Mouse (Mus musculus): Measurements from ENCODE around the gene Cstf3. TPM values are rescaled to one million over a fixed set of nuclear protein-coding genes. Genes with fewer than 3 reads are reported as not detected.

Gene Cstf3
- polyA plus RNA-seq, 1 experiment from 2014 or later: 97.0 TPM

DNA sequence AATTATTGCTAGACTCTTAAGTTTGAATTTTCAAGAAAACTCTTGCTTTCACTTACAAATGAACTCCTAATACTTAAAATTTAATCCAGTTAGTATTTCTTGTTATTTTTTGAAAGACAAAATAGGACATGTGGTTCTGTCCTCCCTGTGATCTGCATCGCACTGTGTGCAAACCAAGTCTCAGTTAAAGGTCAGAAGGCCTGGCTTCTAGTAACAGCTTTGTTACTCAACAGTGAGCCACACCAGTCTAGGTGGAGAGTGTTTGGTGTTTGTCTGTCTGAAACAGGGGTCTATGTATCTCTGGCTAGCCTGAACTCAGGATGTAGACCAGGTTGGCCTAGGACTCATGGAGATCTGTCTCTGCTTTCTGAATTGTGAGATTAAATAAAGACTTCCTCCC lies 68.3 kb downstream of the Cstf3 start:
- peaks cover 75% of the 10 kb centered on the region for H3K36me3 ChIP-seq (ENCODE audit: control insufficient read depth, insufficient read depth, low read length)

DNA sequence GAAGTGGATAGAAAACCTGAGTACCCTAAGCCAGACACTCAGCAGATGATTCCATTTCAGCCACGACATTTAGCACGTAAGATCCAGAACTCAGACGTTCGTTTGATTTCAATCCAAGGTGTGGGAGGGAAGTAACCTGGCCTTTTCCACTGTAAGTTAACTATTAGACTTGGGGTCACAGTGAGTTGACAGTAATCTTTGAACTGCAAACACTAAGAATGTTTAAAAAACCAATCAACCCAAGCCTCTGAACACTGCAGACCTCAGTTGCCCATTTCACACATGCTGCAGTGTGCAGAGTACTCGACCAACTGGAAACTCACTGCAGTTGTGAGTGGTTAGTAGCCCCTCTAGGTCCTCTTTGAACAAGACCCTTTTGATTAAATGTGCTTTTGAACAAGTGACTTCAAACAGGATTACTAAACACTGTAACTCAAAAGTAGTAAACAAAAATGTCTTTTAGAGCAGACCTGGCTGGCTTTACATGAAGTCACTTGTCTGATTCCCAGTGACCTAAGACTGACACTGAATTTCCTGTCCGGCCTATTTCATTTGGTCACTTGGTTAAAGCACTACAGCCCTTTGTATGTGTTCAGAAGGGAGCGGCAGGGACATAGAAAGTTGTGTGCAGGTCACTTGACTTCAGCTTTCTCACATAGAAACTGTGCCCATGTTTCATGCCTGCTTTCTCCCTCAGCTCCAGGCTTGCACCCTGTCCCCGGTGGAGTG lies 73.2 kb downstream of the Cstf3 start:
- WGBS: 95% methylated on average over 8 of the region's 8 CpGs
- ATAC-seq (ENCODE audit: low FRiP score, low TSS enrichment) (no peak), DNase-seq (no peak)
- H3K27ac ChIP-seq (replicated peaks; ENCODE audit: low read depth, low read length): no peak overlapping the region
- H3K36me3 ChIP-seq (ENCODE audit: control insufficient read depth, insufficient read depth, low read length): peaks cover 66% of the 10 kb centered on the region
- no peaks in the 10 kb centered on the region for H3K9me3 ChIP-seq (ENCODE audit: control insufficient read depth, low read length)
- H3K4me1 ChIP-seq (ENCODE audit: control insufficient read depth, insufficient read depth, low read length): no peaks in the 10 kb centered on the region
- H3K4me3 ChIP-seq (replicated peaks; ENCODE audit: low read depth, low read length): no peak overlapping the region
- no peaks in the 10 kb centered on the region for H3K27me3 ChIP-seq (ENCODE audit: control insufficient read depth, insufficient read depth, low read length)
- no peak overlapping the region for H3K4me2 ChIP-seq (ENCODE audit: low read length)
- no peak overlapping the region for H3K9ac ChIP-seq (replicated peaks; ENCODE audit: low read length)

More for the DNA sequence above, 68.3 kb downstream of the Cstf3 start:
- ATAC-seq (ENCODE audit: low FRiP score, low TSS enrichment): no peak
- Histone ChIP-seq H3K9me3 (ENCODE audit: control insufficient read depth, low read length) (no peaks in the 10 kb centered on the region), H3K4me1 (ENCODE audit: control insufficient read depth, insufficient read depth, low read length) (no peaks in the 10 kb centered on the region), H3K27ac (replicated peaks; ENCODE audit: low read depth, low read length) (no peak overlapping the region), H3K9ac (replicated peaks; ENCODE audit: low read length) (no peak overlapping the region), H3K4me3 (replicated peaks; ENCODE audit: low read depth, low read length) (no peak overlapping the region), H3K27me3 (ENCODE audit: control insufficient read depth, insufficient read depth, low read length) (no peaks in the 10 kb centered on the region), H3K4me2 (ENCODE audit: low read length) (no peak overlapping the region)
- WGBS: 93% methylated on average over 1 of the region's 1 CpGs
- no peak for DNase-seq

DNA sequence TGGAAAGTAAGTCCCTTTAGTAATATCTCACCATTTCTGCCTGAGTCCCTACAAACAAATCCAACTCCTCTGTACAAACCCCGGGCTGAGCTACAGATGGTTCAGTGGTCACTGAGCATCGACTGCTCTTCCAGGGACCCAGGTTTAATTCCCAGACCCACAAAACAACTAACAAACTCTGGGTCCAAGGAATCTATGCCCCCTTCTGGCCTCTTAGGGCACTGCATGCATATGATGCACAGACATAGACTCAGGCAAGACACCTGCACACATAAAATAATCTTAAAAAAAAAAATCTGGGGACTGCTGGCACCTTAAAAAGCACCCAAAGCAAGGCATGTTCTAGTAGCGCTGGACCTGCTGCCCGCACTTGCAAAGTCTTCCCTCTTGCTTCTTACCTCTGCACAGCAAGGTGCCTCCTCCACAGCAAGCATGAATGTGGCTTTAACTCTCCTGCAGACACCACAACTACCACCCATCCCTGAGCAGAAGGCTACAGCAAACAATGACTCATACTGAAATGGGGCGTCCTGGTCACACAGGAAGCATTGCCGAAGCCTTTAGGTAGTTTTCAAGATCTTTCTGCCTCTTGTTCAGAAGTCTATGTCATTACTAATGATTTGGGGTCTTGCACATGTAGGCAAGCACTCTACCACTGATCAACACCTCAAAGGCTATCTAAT lies 78.9 kb downstream of the Cstf3 start:
- ATAC-seq (ENCODE audit: low FRiP score, low TSS enrichment): no peak
- Histone ChIP-seq H3K27ac (replicated peaks; ENCODE audit: low read depth, low read length) (no peak overlapping the region), H3K4me2 (ENCODE audit: low read length) (no peak overlapping the region), H3K4me3 (replicated peaks; ENCODE audit: low read depth, low read length) (no peak overlapping the region), H3K27me3 (ENCODE audit: control insufficient read depth, insufficient read depth, low read length) (no peaks in the 10 kb centered on the region), H3K4me1 (ENCODE audit: control insufficient read depth, insufficient read depth, low read length) (no peaks in the 10 kb centered on the region), H3K9ac (replicated peaks; ENCODE audit: low read length) (no peak overlapping the region), H3K36me3 (ENCODE audit: control insufficient read depth, insufficient read depth, low read length) (peaks cover 33% of the 10 kb centered on the region), H3K9me3 (ENCODE audit: control insufficient read depth, low read length) (no peaks in the 10 kb centered on the region)
- DNase-seq: no peak
- WGBS: 85% methylated on average over 6 of the region's 6 CpGs

DNA sequence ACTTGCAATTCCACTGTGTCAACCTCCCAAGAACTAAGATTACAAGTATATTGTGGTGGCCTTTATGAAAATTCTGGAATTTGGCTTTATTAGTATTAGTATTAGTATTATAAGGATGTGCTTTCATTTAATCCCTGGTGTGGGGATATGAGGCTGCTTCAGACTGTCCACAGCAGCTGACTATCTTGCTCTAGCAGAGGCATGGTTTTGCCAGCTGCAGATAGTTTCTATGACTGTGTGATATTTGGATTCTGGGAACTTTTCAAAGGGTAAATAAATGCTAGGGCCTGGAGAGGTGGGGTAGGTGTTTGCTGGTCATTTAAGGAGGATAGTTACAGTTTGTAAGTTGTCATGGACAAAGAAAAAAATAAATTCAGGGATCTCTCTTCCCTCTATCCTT lies 81.4 kb downstream of the Cstf3 start:
- Histone ChIP-seq H3K36me3 (ENCODE audit: control insufficient read depth, insufficient read depth, low read length) (peaks cover 15% of the 10 kb centered on the region; the same call in 1 of the 2 replicates), H3K4me2 (ENCODE audit: low read length) (no peak overlapping the region), H3K9ac (replicated peaks; ENCODE audit: low read length) (no peak overlapping the region), H3K4me3 (replicated peaks; ENCODE audit: low read depth, low read length) (no peak overlapping the region), H3K27ac (replicated peaks; ENCODE audit: low read depth, low read length) (no peak overlapping the region), H3K27me3 (ENCODE audit: control insufficient read depth, insufficient read depth, low read length) (no peaks in the 10 kb centered on the region), H3K9me3 (ENCODE audit: control insufficient read depth, low read length) (no peaks in the 10 kb centered on the region), H3K4me1 (ENCODE audit: control insufficient read depth, insufficient read depth, low read length) (no peaks in the 10 kb centered on the region)
- no peak for DNase-seq
- ATAC-seq (ENCODE audit: low FRiP score, low TSS enrichment): no peak

DNA sequence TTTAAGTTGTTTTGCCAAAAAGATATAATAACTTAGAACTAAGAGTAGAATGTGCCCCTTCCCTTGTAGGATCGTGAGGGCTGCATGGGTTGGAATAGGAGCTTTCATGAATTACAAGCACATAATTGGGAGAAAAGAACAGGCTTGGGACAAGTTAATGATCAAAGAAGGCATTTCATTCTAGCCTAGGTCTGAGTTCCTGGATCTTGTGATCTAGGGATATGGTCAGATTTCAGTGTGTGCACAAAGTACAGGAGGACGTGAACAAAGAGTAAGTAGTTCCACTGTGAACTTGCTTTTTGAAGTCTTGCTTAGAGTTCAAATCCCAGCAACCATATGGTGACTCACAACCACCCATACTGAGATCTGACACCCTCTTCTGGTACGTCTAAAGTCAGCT lies 87.0 kb downstream of the Cstf3 start:
- no peaks in the 10 kb centered on the region for H3K9me3 ChIP-seq (ENCODE audit: control insufficient read depth, low read length)
- WGBS: 81% methylated on average over 3 of the region's 3 CpGs
- no peaks in the 10 kb centered on the region for H3K4me1 ChIP-seq (ENCODE audit: control insufficient read depth, insufficient read depth, low read length)
- no peaks in the 10 kb centered on the region for H3K27me3 ChIP-seq (ENCODE audit: control insufficient read depth, insufficient read depth, low read length)
- H3K27ac ChIP-seq (replicated peaks; ENCODE audit: low read depth, low read length): no peak overlapping the region
- no peak for DNase-seq
- no peak overlapping the region for H3K4me2 ChIP-seq (ENCODE audit: low read length)
- H3K36me3 ChIP-seq (ENCODE audit: control insufficient read depth, insufficient read depth, low read length): peaks cover 47% of the 10 kb centered on the region
- ATAC-seq (ENCODE audit: low FRiP score, low TSS enrichment): no peak
- H3K9ac ChIP-seq (replicated peaks; ENCODE audit: low read length): no peak overlapping the region
- H3K4me3 ChIP-seq (replicated peaks; ENCODE audit: low read depth, low read length): no peak overlapping the region

DNA sequence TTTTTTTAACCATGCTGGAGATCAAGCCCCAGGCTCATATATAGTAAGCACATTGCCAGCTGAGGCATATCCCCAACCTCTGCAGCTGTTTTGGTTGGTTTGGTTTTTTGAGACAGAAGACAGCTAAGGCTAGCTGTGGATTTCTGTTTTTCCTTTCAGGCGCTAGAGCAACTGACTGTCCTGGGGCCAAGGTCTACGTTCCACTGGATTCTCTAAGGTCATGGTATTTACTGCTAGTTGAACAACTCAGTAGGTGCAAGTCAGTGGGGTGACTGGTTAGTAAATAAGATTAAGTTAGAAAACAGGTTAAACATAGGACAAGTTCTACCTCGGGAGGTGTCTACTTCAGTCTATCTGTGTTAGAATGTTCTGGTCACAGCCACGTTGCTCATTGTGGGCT lies 94.4 kb downstream of the Cstf3 start:
- Histone ChIP-seq H3K36me3 (ENCODE audit: control insufficient read depth, insufficient read depth, low read length) (peaks cover 56% of the 10 kb centered on the region), H3K9me3 (ENCODE audit: control insufficient read depth, low read length) (no peaks in the 10 kb centered on the region), H3K27me3 (ENCODE audit: control insufficient read depth, insufficient read depth, low read length) (no peaks in the 10 kb centered on the region), H3K4me2 (ENCODE audit: low read length) (no peak overlapping the region), H3K27ac (replicated peaks; ENCODE audit: low read depth, low read length) (no peak overlapping the region), H3K4me1 (ENCODE audit: control insufficient read depth, insufficient read depth, low read length) (no peaks in the 10 kb centered on the region), H3K4me3 (replicated peaks; ENCODE audit: low read depth, low read length) (no peak overlapping the region), H3K9ac (replicated peaks; ENCODE audit: low read length) (no peak overlapping the region)
- no peak for ATAC-seq (ENCODE audit: low FRiP score, low TSS enrichment)
- DNase-seq: no peak
- WGBS: 92% methylated on average over 4 of the region's 4 CpGs

DNA sequence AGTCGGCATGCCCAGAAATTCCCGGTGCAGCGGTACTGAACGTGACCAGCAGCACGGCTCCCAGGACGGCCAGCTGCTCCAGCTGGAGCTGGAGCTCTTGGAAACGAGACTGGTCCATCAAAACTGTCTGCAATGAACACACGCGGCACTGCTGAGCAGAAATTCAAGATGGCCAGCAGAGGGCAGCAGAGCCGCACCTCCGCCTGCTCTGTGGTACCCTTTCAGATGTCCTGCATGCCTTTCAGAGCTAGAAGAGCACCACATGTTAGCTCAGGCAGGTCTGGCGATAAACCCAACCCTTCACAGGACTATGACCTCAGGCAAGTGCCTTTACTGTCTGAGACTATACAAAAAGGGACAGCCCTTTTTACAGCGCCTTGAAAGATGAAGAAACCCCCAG lies 95.1 kb downstream of the Cstf3 start:
- Histone ChIP-seq H3K27ac (replicated peaks; ENCODE audit: low read depth, low read length) (no peak overlapping the region), H3K4me1 (ENCODE audit: control insufficient read depth, insufficient read depth, low read length) (no peaks in the 10 kb centered on the region), H3K9ac (replicated peaks; ENCODE audit: low read length) (no peak overlapping the region), H3K4me3 (replicated peaks; ENCODE audit: low read depth, low read length) (no peak overlapping the region), H3K4me2 (ENCODE audit: low read length) (no peak overlapping the region), H3K9me3 (ENCODE audit: control insufficient read depth, low read length) (no peaks in the 10 kb centered on the region), H3K36me3 (ENCODE audit: control insufficient read depth, insufficient read depth, low read length) (peaks cover 50% of the 10 kb centered on the region), H3K27me3 (ENCODE audit: control insufficient read depth, insufficient read depth, low read length) (no peaks in the 10 kb centered on the region)
- DNase-seq: peak; percentile 91
- WGBS: 8% methylated on average over 13 of the region's 13 CpGs
- ATAC-seq (ENCODE audit: low FRiP score, low TSS enrichment): peak; percentile 85; the same call in 1 of the 2 replicates

DNA sequence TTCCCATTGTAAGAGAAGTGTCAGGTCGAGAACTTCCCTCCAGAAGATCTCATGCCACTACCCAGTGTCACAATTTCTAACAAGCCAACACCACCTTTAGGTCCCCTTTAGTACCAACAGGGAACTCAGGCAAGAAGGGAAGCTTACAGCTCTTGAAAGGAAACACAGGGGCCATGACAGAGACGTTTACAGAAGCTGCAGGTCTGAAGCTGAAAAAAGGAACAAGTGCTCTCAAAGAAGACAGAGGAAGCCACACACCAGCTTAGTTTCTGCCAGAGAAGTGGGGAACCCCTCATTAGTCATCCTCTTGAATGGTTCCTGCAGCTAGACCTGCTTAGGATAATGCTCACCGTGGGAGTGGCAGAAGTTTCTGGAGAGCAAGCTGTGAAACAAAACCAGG lies 96.9 kb downstream of the Cstf3 start:
- peaks cover 32% of the 10 kb centered on the region for H3K36me3 ChIP-seq (ENCODE audit: control insufficient read depth, insufficient read depth, low read length)
- H3K4me1 ChIP-seq (ENCODE audit: control insufficient read depth, insufficient read depth, low read length): no peaks in the 10 kb centered on the region
- H3K27me3 ChIP-seq (ENCODE audit: control insufficient read depth, insufficient read depth, low read length): no peaks in the 10 kb centered on the region
- H3K9ac ChIP-seq (replicated peaks; ENCODE audit: low read length): no peak overlapping the region
- H3K9me3 ChIP-seq (ENCODE audit: control insufficient read depth, low read length): no peaks in the 10 kb centered on the region
- H3K4me2 ChIP-seq (ENCODE audit: low read length): no peak overlapping the region
- DNase-seq (no peak), ATAC-seq (ENCODE audit: low FRiP score, low TSS enrichment) (no peak)
- H3K4me3 ChIP-seq (replicated peaks; ENCODE audit: low read depth, low read length): no peak overlapping the region
- H3K27ac ChIP-seq (replicated peaks; ENCODE audit: low read depth, low read length): no peak overlapping the region
- 73% methylated on average over 3 of the region's 3 CpGs for WGBS

DNA sequence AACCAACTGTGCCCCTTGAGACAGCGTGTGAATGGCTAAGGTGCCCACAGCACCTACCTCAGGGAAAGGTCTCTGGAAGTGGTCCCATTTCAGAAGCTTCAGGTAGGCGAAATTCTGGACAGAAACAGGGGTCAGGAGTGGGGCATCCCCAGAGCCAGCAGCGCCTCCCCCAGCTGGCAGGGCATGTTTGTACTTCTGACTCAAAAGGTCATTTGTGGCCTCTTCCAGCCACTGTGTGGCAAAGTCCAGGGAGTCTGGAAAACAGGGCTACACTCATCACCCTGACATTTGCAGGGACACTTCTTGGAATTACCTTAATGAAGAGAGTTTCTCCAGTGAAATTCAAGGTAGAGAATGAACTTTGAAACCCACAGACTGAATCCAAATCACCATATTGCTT lies 98.0 kb downstream of the Cstf3 start:
- no peaks in the 10 kb centered on the region for H3K27me3 ChIP-seq (ENCODE audit: control insufficient read depth, insufficient read depth, low read length)
- H3K4me2 ChIP-seq (ENCODE audit: low read length): no peak overlapping the region
- no peak overlapping the region for H3K27ac ChIP-seq (replicated peaks; ENCODE audit: low read depth, low read length)
- H3K4me3 ChIP-seq (replicated peaks; ENCODE audit: low read depth, low read length): no peak overlapping the region
- DNase-seq (no peak), ATAC-seq (ENCODE audit: low FRiP score, low TSS enrichment) (no peak)
- no peaks in the 10 kb centered on the region for H3K4me1 ChIP-seq (ENCODE audit: control insufficient read depth, insufficient read depth, low read length)
- H3K9me3 ChIP-seq (ENCODE audit: control insufficient read depth, low read length): no peaks in the 10 kb centered on the region
- H3K9ac ChIP-seq (replicated peaks; ENCODE audit: low read length): no peak overlapping the region
- H3K36me3 ChIP-seq (ENCODE audit: control insufficient read depth, insufficient read depth, low read length): peaks cover 22% of the 10 kb centered on the region
- 80% methylated on average over 3 of the region's 3 CpGs for WGBS

All from midbrain, embryonic 14.5 days (tissue).